Mouse (Mus musculus) intestine, postnatal 0 days (tissue): ENCODE measurements around the gene Tmem30a. TPM values are rescaled to one million over a fixed set of nuclear protein-coding genes. Genes with fewer than 3 reads are reported as not detected.

Experiments
- ATAC-seq: fragments of 200-750 bp; cut with Nextera tagmentation; 2 replicates; pipeline ENCODE4 v1.8.0; 2017; ENCODE audit warnings: mild to moderate bottlenecking, moderate TSS enrichment, moderate library complexity
- H3K27ac ChIP-seq: fragments of 300-500 bp; sonication (generic); 2 replicates; pipeline ENCODE4 v1.5.1; 2014; ENCODE audit warnings: mild to moderate bottlenecking, low read depth, low read length, moderate library complexity
- H3K27me3 ChIP-seq: fragments of 300-500 bp; sonication (generic); replicated peaks from 2 replicates; pipeline ENCODE4 v1.6.1; 2014; ENCODE audit warnings: low read length, mixed read lengths; ENCODE audit not compliant: control insufficient read depth, insufficient read depth
- H3K36me3 ChIP-seq: fragments of 300-500 bp; sonication (generic); 2 replicates; pipeline ENCODE4 v1.6.1; 2014; ENCODE audit warnings: mild to moderate bottlenecking, moderate library complexity; ENCODE audit not compliant: control insufficient read depth, insufficient read depth
- H3K4me1 ChIP-seq: fragments of 300-500 bp; sonication (generic); replicated peaks from 2 replicates; pipeline ENCODE4 v1.6.1; 2014; ENCODE audit warnings: antibody characterized with exemption, low read length, mixed read lengths; ENCODE audit not compliant: control insufficient read depth, insufficient read depth
- H3K4me2 ChIP-seq: fragments of 300-500 bp; sonication (generic); replicated peaks from 2 replicates; pipeline ENCODE4 v1.6.1; 2014; ENCODE audit warnings: low read depth, mild to moderate bottlenecking, moderate library complexity
- H3K4me3 ChIP-seq: fragments of 300-500 bp; sonication (generic); 2 replicates; pipeline ENCODE4 v1.5.1; 2014; ENCODE audit warnings: low read depth, low read length
- H3K9ac ChIP-seq: fragments of 300-500 bp; sonication (generic); 2 replicates; pipeline ENCODE4 v1.6.1; 2014; ENCODE audit warnings: mild to moderate bottlenecking, low read depth, low read length
- H3K9me3 ChIP-seq: fragments of 300-500 bp; sonication (generic); 2 replicates; pipeline ENCODE4 v1.6.1; 2016; ENCODE audit warnings: mixed run types; ENCODE audit not compliant: control insufficient read depth
- CTCF ChIP-seq: sonication (generic); IDR thresholded peaks from 2 replicates; pipeline ENCODE4 v1.5.1; 2016; ENCODE audit warnings: low read depth, mild to moderate bottlenecking, control low read depth, antibody characterized with exemption, moderate library complexity
- WGBS: fragments of 180-500 bp; shearing (Covaris S2); extraction: QIAGEN DNeasy Blood & Tissue Kit; methylation state at CpG from one replicate; pipeline ENCODE4 v1.1.7; 2014; 5-methylcytosine and 5-hydroxymethylcytosine counted together
- polyA plus RNA-seq: library from polyadenylated mRNA; unstranded; fragments of >200 nt; fragmentation: Nextera tagmentation; extraction: Ambion mirVana; gene quantifications from 2 replicates; pipeline ENCODE4 v1.2.1, GENCODE M21; 2015

The Tmem30a gene
- polyA plus RNA-seq, 1 experiment from 2014 or later, result 76.2 TPM

GRCm38 (mm10) chr9:79810969-79811902, 17.9 kb upstream of the Tmem30a start:
- TF ChIP-seq CTCF, result no peak
- no peak overlapping the region for H3K4me3 ChIP-seq
- no peaks in the 10 kb centered on the region for H3K4me1 ChIP-seq
- H3K9ac ChIP-seq, result no peak overlapping the region
- no peaks in the 10 kb centered on the region for H3K36me3 ChIP-seq
- H3K4me2 ChIP-seq, result no peak overlapping the region
- no peaks in the 10 kb centered on the region for H3K9me3 ChIP-seq
- no peak for ATAC-seq
- H3K27me3 ChIP-seq, result no peaks in the 10 kb centered on the region
- no peak overlapping the region for H3K27ac ChIP-seq
- WGBS, result 76% methylated on average over 10 of the region's 11 CpGs

GRCm38 (mm10) chr9:79810534-79810933, 17.2 kb upstream of the Tmem30a start:
- H3K27me3 ChIP-seq, result no peaks in the 10 kb centered on the region
- no peak overlapping the region for H3K4me2 ChIP-seq
- H3K36me3 ChIP-seq, result no peaks in the 10 kb centered on the region
- TF ChIP-seq CTCF, result no peak
- H3K27ac ChIP-seq, result no peak overlapping the region
- no peak overlapping the region for H3K4me3 ChIP-seq
- WGBS, result 72% methylated on average over 3 of the region's 3 CpGs
- no peaks in the 10 kb centered on the region for H3K4me1 ChIP-seq
- H3K9ac ChIP-seq, result no peak overlapping the region
- H3K9me3 ChIP-seq, result no peaks in the 10 kb centered on the region
- no peak for ATAC-seq

- no peak overlapping the region for H3K9ac ChIP-seq
- H3K36me3 ChIP-seq, result no peaks in the 10 kb centered on the region
- no peaks in the 10 kb centered on the region; the same call in 1 of the 2 replicates for H3K27me3 ChIP-seq
- TF ChIP-seq CTCF, result no peak
- WGBS, result 63% methylated on average over 6 of the region's 6 CpGs
- no peak overlapping the region for H3K4me3 ChIP-seq
- no peaks in the 10 kb centered on the region for H3K4me1 ChIP-seq
- ATAC-seq, result no peak
- no peak overlapping the region for H3K4me2 ChIP-seq
- no peaks in the 10 kb centered on the region for H3K9me3 ChIP-seq
- no peak overlapping the region for H3K27ac ChIP-seq
Measured at GRCm38 (mm10) chr9:79809411-79809810, 16.1 kb upstream of the Tmem30a start.

- ATAC-seq, result no peak
Measured at GRCm38 (mm10) chr9:79807178-79807577, 13.9 kb upstream of the Tmem30a start.

GRCm38 (mm10) chr9:79806317-79807075, 13.2 kb upstream of the Tmem30a start:
- Histone ChIP-seq H3K36me3 (no peaks in the 10 kb centered on the region), H3K4me3 (no peak overlapping the region), H3K9me3 (no peaks in the 10 kb centered on the region), H3K4me1 (no peaks in the 10 kb centered on the region), H3K4me2 (no peak overlapping the region), H3K27ac (no peak overlapping the region), H3K9ac (no peak overlapping the region), H3K27me3 (no peaks in the 10 kb centered on the region; the same call in 1 of the 2 replicates)
- 44% methylated on average over 12 of the region's 12 CpGs for WGBS
- ATAC-seq, result no peak
- TF ChIP-seq CTCF, result peak; percentile 82

More at GRCm38 (mm10) chr9:79807178-79807577, 13.9 kb upstream of the Tmem30a start:
- Histone ChIP-seq H3K4me2 (no peak overlapping the region), H3K4me3 (no peak overlapping the region), H3K36me3 (no peaks in the 10 kb centered on the region), H3K9me3 (no peaks in the 10 kb centered on the region), H3K9ac (no peak overlapping the region), H3K4me1 (no peaks in the 10 kb centered on the region), H3K27me3 (no peaks in the 10 kb centered on the region; the same call in 1 of the 2 replicates), H3K27ac (no peak overlapping the region)
- no peak for TF ChIP-seq CTCF
- WGBS, result 46% methylated on average over 4 of the region's 4 CpGs

GRCm38 (mm10) chr9:79805426-79805825, 12.1 kb upstream of the Tmem30a start:
- H3K9me3 ChIP-seq, result no peaks in the 10 kb centered on the region
- H3K27me3 ChIP-seq, result no peaks in the 10 kb centered on the region; the same call in 1 of the 2 replicates
- no peak overlapping the region for H3K27ac ChIP-seq
- H3K9ac ChIP-seq, result no peak overlapping the region
- no peak overlapping the region for H3K4me2 ChIP-seq
- WGBS, result 87% methylated on average over 10 of the region's 10 CpGs
- no peak for ATAC-seq
- H3K4me3 ChIP-seq, result no peak overlapping the region
- H3K36me3 ChIP-seq, result no peaks in the 10 kb centered on the region
- TF ChIP-seq CTCF, result no peak
- H3K4me1 ChIP-seq, result no peaks in the 10 kb centered on the region
